Mouse (Mus musculus): ENCODE data around the gene Gm5458.
"Not testable (repeated sequence)": the region's sequence is repeated elsewhere in the genome, so short reads cannot be mapped to it uniquely, and the experiment has no call there.

Gm5458 gene

GRCm38 (mm10) chr14:19602481-19602880 lies at the start of gene Gm5458:
Gene Gm5458 (minus strand): TSS chr14:19602581.
- not testable (repeated sequence) for DNase-seq

GRCm38 (mm10) chr14:19646232-19646631 lies 43.9 kb upstream of the Gm5458 start:
- DNase-seq: no peak

- DNase-seq: peak; percentile 25
Observed at GRCm38 (mm10) chr14:19584804-19585667, 17.3 kb downstream of the Gm5458 start, which contains the start of gene Gm2237. Gene Gm2237 (minus strand): TSS chr14:19585135.

- not testable (repeated sequence) for DNase-seq
Observed at GRCm38 (mm10) chr14:19549863-19550262, 52.5 kb downstream of the Gm5458 start, which contains the start of gene Gm2244. Gene Gm2244 (minus strand): TSS chr14:19549963.
